Mouse (Mus musculus): ENCODE measurements around the gene Gm20835.
"Not testable (repeated sequence)": the region's sequence is repeated elsewhere in the genome, so short reads cannot be mapped to it uniquely, and the experiment has no call there.

The Gm20835 gene

GRCm38 (mm10) chrY:36735190-36735589 is at the start of gene Gm20835:
Gene Gm20835, minus strand, starts transcription at chrY:36735290.
- DNase-seq (ENCODE audit: low spot score in 2 of 2) = not testable (repeated sequence)

All from urinary bladder, postnatal 4 days (tissue).